Mouse (Mus musculus): Measurements from ENCODE around the gene Lnx2. TPM values are rescaled to one million over a fixed set of nuclear protein-coding genes. Genes with fewer than 3 reads are reported as not detected.
A peak's percentile ranks its signal among the peaks of the same experiment; 100 is the strongest.

Gene Lnx2
- polyA plus RNA-seq, 1 experiment from 2014 or later = 4.0 TPM

DNA sequence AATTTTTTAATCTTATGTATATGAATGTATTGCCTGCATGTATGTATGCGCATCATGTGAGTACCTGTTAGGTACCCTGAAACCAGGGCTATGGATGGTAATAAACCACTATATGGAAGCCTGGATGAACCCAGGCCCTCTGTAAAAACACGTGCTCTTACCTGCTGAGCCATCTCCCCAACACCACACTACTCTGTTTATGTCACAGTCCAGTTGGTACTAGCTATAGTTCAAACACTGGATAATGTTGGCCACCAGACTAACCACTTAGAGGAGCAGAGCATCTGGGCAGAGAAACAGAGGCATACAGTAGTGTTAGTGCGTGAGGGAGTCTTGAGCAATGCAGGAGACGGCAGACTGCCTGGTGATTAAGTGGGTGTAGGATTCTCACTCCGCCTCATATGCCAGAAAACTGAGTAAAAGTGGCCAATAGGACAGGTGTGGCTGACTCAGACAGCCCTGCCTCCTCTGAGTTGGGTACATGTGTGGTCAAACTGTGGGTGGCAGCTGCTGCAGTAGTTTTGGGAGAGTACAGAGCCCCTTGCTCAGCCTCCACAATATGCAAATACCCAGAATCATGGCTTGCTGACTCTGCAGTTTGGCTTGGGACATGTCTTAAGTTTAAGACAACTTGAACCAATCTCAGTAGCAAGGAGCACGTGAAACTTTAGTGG, 20.7 kb downstream of the Lnx2 start:
- Histone ChIP-seq H3K9ac (no peak overlapping the region), H3K27ac (no peak overlapping the region), H3K9me3 (no peaks in the 10 kb centered on the region), H3K36me3 (replicated peaks) (no peaks in the 10 kb centered on the region), H3K4me1 (peaks cover 13% of the 10 kb centered on the region; the same call in 1 of the 2 replicates), H3K4me2 (no peak overlapping the region), H3K27me3 (replicated peaks) (no peaks in the 10 kb centered on the region), H3K4me3 (no peak overlapping the region)
- 87% methylated on average over 6 of the region's 6 CpGs for WGBS
- ATAC-seq (replicated peaks) = no peak

DNA sequence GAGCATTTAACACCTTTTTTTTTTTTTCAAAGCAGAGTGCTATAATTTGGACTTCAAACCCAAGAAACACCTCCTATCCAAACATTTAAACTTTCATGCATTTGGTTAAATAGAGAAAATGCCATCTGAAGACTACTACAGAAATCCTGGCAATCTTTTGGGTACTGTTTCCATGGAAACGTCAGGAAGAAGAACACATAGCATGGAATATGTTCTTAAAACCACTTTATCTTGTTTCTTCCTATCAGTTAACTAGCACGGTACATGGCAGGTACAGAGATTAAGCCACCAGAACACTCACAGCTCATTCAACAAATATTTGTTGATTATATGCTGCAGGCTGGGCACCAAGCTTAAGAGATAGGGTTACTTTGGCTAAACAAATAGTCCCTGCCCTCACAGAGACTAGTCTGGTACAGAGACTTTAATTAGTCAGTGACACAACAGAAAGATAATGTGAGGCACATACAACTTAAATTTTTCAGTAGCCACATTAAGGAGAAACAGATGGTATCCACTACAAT, 21.6 kb downstream of the Lnx2 start:
- Histone ChIP-seq H3K9ac (no peak overlapping the region), H3K9me3 (no peaks in the 10 kb centered on the region), H3K4me3 (no peak overlapping the region), H3K36me3 (replicated peaks) (no peaks in the 10 kb centered on the region), H3K27me3 (replicated peaks) (no peaks in the 10 kb centered on the region), H3K27ac (no peak overlapping the region), H3K4me2 (no peak overlapping the region), H3K4me1 (peaks cover 13% of the 10 kb centered on the region; the same call in 1 of the 2 replicates)
- whole genome bisulfite sequencing = 65% methylated on average over 2 of the region's 2 CpGs
- no peak for ATAC-seq (replicated peaks)

DNA sequence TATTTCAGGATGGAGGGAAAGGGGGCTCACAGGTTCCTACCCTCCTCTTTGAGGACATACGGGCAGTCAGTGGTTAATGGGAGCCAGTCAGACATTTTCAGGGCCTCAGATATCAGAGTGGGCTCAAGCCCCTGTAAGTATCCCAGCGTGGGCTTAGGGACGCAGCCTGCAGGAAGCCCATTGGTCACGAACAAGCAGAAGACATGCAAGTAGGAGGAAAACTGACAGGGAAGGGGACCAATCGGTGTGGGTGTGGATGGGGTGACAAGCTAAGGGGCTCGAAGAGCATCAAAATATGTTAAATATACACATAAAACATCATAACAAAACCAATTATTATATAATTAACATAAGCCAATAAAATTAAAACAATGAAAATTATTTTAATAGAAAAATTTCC, 22.1 kb downstream of the Lnx2 start:
- ATAC-seq (replicated peaks) = no peak
- 86% methylated on average over 6 of the region's 6 CpGs for WGBS
- no peak overlapping the region for H3K4me2 ChIP-seq

DNA sequence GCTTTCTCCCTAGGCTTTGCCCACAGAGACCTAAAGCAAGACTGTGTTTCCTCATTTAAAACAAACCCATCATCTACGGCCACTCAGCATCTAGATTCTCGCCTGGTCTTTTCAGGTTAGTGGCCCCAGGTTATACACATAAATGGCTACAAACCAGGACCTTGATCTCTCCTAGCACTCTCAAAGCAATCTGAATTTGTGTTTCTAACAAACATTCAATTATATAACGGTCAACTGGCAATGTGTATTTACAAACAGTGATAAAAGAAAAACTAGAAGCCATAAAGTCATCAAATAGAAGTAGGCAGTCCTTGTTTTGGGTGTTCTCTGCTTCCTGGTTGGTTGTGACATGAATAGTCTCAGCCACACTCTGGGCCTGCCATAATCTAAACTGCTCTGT, 22.9 kb downstream of the Lnx2 start:
- WGBS = 86% methylated on average over 3 of the region's 3 CpGs
- Histone ChIP-seq H3K36me3 (replicated peaks) (no peaks in the 10 kb centered on the region), H3K27ac (no peak overlapping the region), H3K4me3 (no peak overlapping the region), H3K9ac (no peak overlapping the region), H3K4me2 (no peak overlapping the region), H3K27me3 (replicated peaks) (no peaks in the 10 kb centered on the region), H3K9me3 (no peaks in the 10 kb centered on the region), H3K4me1 (peaks cover 13% of the 10 kb centered on the region; the same call in 1 of the 2 replicates)
- no peak for ATAC-seq (replicated peaks)

More for the DNA sequence above, 22.1 kb downstream of the Lnx2 start:
- H3K9ac ChIP-seq = no peak overlapping the region
- no peaks in the 10 kb centered on the region for H3K27me3 ChIP-seq (replicated peaks)
- H3K27ac ChIP-seq = no peak overlapping the region
- H3K4me1 ChIP-seq = peaks cover 13% of the 10 kb centered on the region; the same call in 1 of the 2 replicates
- no peaks in the 10 kb centered on the region for H3K36me3 ChIP-seq (replicated peaks)
- H3K4me3 ChIP-seq = no peak overlapping the region
- no peaks in the 10 kb centered on the region for H3K9me3 ChIP-seq

DNA sequence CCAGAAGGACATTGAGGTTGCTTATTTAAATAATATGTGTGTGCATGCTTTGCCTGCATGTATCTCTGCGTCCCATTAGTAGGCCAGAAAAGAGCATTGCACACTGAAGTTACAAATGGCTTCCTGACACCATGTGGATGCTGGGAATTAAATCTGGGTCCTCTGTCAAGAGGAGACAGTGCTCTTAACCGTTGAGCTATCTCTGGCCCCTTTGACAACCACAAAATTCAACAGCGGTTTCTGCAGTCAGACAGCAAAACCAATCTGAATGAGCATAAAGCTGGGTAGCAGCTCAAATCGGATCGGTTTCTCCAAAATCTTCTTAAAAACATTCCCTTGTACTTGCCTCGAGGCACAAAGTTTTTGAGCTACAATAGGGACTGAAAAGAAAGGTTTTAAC, 23.3 kb downstream of the Lnx2 start:
- Histone ChIP-seq H3K9me3 (no peaks in the 10 kb centered on the region), H3K4me2 (no peak overlapping the region), H3K4me1 (peaks cover 13% of the 10 kb centered on the region; the same call in 1 of the 2 replicates), H3K27ac (no peak overlapping the region), H3K27me3 (replicated peaks) (no peaks in the 10 kb centered on the region), H3K9ac (no peak overlapping the region), H3K4me3 (no peak overlapping the region), H3K36me3 (replicated peaks) (no peaks in the 10 kb centered on the region)
- no peak for ATAC-seq (replicated peaks)
- WGBS = 78% methylated on average over 6 of the region's 6 CpGs

DNA sequence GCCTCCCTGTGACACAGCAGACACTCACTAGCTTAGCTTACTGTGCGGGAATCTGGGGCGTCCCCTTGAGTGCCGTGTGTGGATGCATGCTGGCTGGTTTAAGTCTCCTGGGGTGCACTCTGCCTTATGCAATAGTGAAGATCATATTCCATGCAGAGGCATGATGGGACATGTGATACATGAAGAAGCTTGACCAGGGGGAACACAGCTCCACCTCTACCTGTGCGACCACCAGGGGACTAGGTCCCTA, 24.2 kb downstream of the Lnx2 start:
- Histone ChIP-seq H3K4me2 (0 out of 2 replicates have a peak overlapping the region, but pooled peaks have one; percentile 13), H3K27ac (no peak overlapping the region), H3K36me3 (replicated peaks) (no peaks in the 10 kb centered on the region), H3K9ac (no peak overlapping the region), H3K9me3 (no peaks in the 10 kb centered on the region), H3K4me3 (no peak overlapping the region), H3K27me3 (replicated peaks) (no peaks in the 10 kb centered on the region), H3K4me1 (peaks cover 13% of the 10 kb centered on the region; the same call in 1 of the 2 replicates)
- ATAC-seq (replicated peaks) = no peak
- 60% methylated on average over 4 of the region's 4 CpGs for WGBS

DNA sequence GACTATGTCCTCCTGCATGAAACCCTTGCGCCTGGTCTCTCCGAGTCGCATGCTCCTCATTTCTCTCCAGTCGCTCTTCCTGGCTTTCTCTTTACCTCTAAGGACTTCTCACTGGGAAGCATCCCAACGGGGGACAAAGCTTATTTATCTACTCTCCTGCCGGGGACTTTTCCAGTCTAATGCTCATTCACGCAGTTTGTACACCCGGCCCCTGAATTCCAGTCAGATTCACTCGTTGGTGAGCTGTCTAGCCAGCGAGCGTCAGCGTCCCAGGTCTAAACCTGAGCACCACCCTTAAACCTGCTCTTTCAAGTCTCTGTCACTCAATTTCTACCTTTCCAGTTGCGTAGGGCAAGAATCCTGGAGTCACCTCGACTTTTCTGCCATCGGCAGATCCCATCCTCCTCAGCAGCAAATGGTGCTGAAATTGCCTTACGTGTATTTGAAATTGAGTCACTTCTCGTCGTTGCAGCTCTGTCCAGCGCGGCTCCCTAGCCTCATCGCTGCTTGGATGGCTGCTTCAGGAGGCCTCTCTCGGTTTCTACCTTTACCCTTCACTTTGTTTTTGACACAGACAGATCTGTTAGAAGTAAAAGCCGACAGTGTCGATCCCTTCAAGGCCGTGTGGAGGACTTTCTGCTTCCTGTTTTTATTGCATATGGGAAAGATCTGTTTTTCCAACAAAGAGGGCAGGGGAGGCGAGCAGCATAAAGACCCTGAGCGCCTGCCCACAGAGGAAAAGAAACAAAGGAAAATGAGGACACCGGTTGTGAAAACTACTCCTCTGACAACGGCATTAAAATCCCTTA, 24.7 kb downstream of the Lnx2 start:
- H3K9ac ChIP-seq = no peak overlapping the region
- H3K27me3 ChIP-seq (replicated peaks) = no peaks in the 10 kb centered on the region
- H3K4me2 ChIP-seq = peak overlapping the region; percentile 13; the same call in 1 of the 2 replicates
- no peaks in the 10 kb centered on the region for H3K9me3 ChIP-seq
- no peak for ATAC-seq (replicated peaks)
- no peak overlapping the region for H3K4me3 ChIP-seq
- no peak overlapping the region for H3K27ac ChIP-seq
- 48% methylated on average over 29 of the region's 29 CpGs for WGBS
- H3K4me1 ChIP-seq = peaks cover 13% of the 10 kb centered on the region; the same call in 1 of the 2 replicates
- H3K36me3 ChIP-seq (replicated peaks) = no peaks in the 10 kb centered on the region

DNA sequence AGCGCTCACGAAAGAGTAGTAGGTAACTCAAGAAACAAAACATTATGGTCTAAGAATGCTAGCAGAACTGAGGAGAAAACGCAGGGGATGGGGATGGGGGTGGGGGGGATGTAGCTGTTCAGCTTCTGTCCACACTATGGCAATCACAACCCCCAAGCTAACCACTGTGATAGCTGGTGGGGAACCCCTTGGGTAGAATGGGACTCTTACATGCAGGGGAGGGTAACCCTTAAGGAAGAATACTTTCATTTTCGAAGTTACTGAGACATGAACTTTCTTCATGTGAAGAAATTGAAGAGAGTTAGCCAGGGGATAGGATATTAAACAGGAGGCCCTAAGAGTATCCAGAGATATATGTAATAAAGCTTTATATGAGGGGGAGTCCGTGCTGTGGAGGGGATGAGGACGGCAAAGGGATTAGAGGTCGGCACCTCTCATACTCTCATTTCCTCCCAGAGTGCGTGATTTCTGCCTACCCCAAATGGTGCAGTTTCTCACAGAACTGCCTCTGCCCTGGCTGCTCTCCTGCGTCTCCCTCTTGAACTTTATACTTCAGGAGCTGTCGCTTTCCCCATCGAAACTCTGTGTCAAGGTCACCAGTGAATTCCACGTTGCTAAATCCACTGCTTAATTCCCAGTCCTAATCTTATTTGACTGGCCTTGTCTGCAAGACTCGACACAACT, 25.4 kb downstream of the Lnx2 start:
- Histone ChIP-seq H3K4me3 (no peak overlapping the region), H3K27ac (no peak overlapping the region), H3K9me3 (no peaks in the 10 kb centered on the region), H3K4me2 (no peak overlapping the region), H3K9ac (no peak overlapping the region), H3K4me1 (peaks cover 13% of the 10 kb centered on the region; the same call in 1 of the 2 replicates), H3K36me3 (replicated peaks) (no peaks in the 10 kb centered on the region), H3K27me3 (replicated peaks) (no peaks in the 10 kb centered on the region)
- WGBS = 66% methylated on average over 13 of the region's 13 CpGs
- ATAC-seq (replicated peaks) = no peak

DNA sequence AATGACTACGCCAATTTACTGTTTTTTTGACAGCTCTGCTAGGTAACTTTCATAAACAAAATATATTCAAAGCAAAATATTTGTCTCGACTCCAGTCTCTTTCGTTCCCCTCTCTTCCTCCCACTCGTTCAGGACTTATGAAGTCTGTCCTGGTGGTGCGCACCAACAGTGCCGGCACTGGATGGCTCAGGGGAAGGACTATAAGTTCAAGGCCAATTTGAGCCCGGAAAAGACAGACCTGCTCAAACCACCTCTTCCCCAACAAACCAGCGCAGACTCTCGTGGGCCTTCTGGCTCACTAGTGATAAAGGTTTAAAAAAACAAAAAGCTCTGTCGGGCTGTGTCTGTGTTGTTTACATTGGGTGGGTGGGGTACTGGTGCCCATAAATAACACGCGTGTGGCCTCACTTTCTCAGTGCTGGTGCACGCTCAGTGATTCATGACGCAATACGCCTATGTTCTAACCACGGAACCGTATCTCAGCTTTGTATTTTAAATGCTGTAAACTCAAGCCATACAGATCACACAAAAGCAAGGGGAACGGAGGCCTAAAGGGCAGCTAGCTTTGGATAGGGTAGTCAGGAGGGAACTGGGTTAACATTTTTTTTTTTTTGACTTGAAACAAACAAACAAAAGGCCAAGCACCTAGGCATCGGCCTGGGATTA, 26.7 kb downstream of the Lnx2 start:
- Histone ChIP-seq H3K27me3 (replicated peaks) (no peaks in the 10 kb centered on the region), H3K27ac (no peak overlapping the region), H3K9ac (no peak overlapping the region), H3K4me3 (no peak overlapping the region), H3K4me2 (no peak overlapping the region), H3K9me3 (no peaks in the 10 kb centered on the region), H3K36me3 (replicated peaks) (no peaks in the 10 kb centered on the region), H3K4me1 (peaks cover 13% of the 10 kb centered on the region; the same call in 1 of the 2 replicates)
- WGBS = 87% methylated on average over 19 of the region's 19 CpGs
- ATAC-seq (replicated peaks) = no peak

DNA sequence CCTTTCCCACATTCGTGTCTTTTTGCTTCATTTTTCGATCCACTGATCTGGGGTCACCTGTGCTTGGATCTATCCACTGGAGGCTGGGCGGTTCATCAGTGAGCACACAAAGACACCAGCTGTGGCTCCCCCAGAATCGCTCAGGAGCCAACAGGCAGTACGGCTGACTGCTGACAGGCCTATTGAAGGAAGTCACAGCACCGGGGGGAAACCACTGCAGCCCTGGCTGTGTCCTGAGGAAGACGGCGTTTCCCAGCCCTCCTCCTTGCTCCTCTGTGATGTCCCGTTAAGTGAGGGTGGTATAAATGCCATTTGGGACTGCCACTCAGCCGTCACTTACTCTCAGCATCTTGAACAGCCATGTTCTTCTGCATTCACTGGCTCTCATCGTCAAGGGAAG, 30.5 kb downstream of the Lnx2 start:
- 70% methylated on average over 11 of the region's 11 CpGs for WGBS
- peaks cover 15% of the 10 kb centered on the region for H3K4me1 ChIP-seq
- H3K9me3 ChIP-seq = no peaks in the 10 kb centered on the region
- no peak overlapping the region for H3K27ac ChIP-seq
- H3K27me3 ChIP-seq (replicated peaks) = no peaks in the 10 kb centered on the region
- ATAC-seq (replicated peaks) = no peak
- no peak overlapping the region for H3K4me2 ChIP-seq
- H3K36me3 ChIP-seq (replicated peaks) = no peaks in the 10 kb centered on the region
- no peak overlapping the region for H3K9ac ChIP-seq
- no peak overlapping the region for H3K4me3 ChIP-seq

DNA sequence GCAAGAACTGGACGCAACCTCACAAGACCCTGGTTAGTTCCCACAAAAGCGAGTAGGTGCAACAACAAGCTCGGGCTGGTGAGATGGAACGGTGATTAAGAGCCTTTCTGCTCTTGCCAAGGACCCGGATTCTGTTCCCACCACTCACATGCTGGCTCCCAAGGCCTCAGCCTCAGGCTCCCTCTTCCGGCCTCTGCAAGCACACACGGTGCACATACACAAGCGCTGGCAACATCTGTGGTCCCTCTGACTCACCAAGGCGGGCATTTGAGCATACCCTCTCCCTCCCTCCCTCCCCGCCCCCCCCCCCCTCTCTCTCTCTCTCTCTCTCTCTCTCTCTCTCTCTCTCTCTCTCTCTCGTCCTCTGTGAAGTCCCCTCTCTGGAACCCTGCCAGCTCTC, 31.1 kb downstream of the Lnx2 start:
- WGBS = 66% methylated on average over 11 of the region's 11 CpGs
- no peaks in the 10 kb centered on the region for H3K27me3 ChIP-seq (replicated peaks)

More for the DNA sequence above, 31.1 kb downstream of the Lnx2 start:
- no peak for ATAC-seq (replicated peaks)
- Histone ChIP-seq H3K27ac (no peak overlapping the region), H3K9me3 (no peaks in the 10 kb centered on the region), H3K4me1 (peaks cover 15% of the 10 kb centered on the region), H3K4me3 (no peak overlapping the region), H3K4me2 (no peak overlapping the region), H3K9ac (no peak overlapping the region), H3K36me3 (replicated peaks) (no peaks in the 10 kb centered on the region)
